Mouse (Mus musculus): Measurements from ENCODE around the gene Cdk2ap2. TPM values are rescaled to one million over a fixed set of nuclear protein-coding genes. Genes with fewer than 3 reads are reported as not detected.
"Not testable (repeated sequence)": the region's sequence is repeated elsewhere in the genome, so short reads cannot be mapped to it uniquely, and the experiment has no call there.

The Cdk2ap2 gene
- 88.7 and 97.0 TPM in 2 replicates for polyA plus RNA-seq (2012; rRNA removed)

DNA sequence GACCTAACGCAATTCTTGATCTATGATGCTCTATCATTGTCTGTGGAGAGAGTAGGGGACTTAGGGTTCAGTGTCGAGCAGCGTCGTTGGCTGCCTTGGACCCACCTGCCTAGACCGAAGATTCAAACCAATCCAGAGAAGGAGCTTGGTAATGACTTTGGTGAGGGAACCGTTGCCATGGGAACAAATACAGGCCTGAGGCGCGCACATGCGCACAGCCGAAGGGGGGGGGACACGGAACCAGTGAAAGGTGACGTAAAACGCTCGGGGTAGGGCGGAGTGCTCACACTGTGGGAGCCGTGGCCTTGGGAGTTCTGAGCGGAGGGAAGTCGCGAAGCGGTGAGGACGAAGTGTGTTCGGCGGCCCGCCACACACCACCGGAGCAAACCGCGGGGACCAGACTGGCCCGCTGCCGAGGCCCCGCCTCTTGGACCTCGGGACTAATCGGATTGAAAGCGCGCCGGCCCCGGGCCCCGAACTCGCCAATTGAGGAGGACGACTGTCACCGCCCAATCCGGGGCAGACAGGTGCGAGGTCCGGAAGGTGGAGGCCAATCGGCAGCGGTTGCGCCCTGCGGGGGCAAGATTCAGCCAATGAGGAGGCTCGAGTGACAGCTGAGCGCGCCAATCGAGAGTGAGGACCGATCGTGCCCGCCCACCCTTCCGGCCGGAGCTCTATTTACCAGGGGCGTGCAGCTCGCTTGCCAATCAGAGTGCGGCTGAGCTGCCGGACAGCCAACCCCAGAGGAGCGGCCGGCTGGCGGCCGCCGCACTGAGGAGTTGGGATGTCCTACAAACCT lies at the start of gene Cdk2ap2:
Cdk2ap2 (plus strand) TSS at position 541 of the 799 bp plus-strand sequence.
- TF ChIP-seq CTCF (IDR thresholded peaks at IDR 0.05; ENCODE audit: borderline replicate concordance, insufficient read depth, low read depth, low read length) (no peak), POLR2A (IDR thresholded peaks at IDR 0.05; ENCODE audit: borderline replicate concordance, insufficient read depth, low read length) (peak; percentile 89)
- H3K27ac ChIP-seq (ENCODE audit: insufficient read depth, low read length), result peak within 1 kb of the TSS; percentile 87
- peak; percentile 100 for DNase-seq
- peaks cover 12% of the 10 kb centered on the region; the same call in 1 of the 2 replicates for H3K4me1 ChIP-seq (ENCODE audit: control insufficient read depth, insufficient read depth, low read length)
- under 1% methylated on average over 64 of the region's 65 CpGs for WGBS
- no peaks in the 10 kb centered on the region for H3K27me3 ChIP-seq (ENCODE audit: control insufficient read depth, insufficient read depth, low read length)
- H3K4me3 ChIP-seq (replicated peaks; ENCODE audit: insufficient read depth, low read depth, low read length), result peak within 1 kb of the TSS; percentile 70

GRCm38 (mm10) chr19:4047859-4048258 lies 49.1 kb upstream of the Cdk2ap2 start:
- Histone ChIP-seq H3K4me3 (replicated peaks; ENCODE audit: insufficient read depth, low read depth, low read length) (no peak overlapping the region), H3K27ac (ENCODE audit: insufficient read depth, low read length) (no peak overlapping the region), H3K4me1 (ENCODE audit: control insufficient read depth, insufficient read depth, low read length) (peaks cover 7% of the 10 kb centered on the region), H3K27me3 (ENCODE audit: control insufficient read depth, insufficient read depth, low read length) (no peaks in the 10 kb centered on the region)
- WGBS, result 15% methylated on average over 4 of the region's 4 CpGs
- peak; percentile 79 to 82 for DNase-seq
- peak; percentile 80 for TF ChIP-seq CTCF (IDR thresholded peaks at IDR 0.05; ENCODE audit: borderline replicate concordance, insufficient read depth, low read depth, low read length)
- TF ChIP-seq POLR2A (IDR thresholded peaks at IDR 0.05; ENCODE audit: borderline replicate concordance, insufficient read depth, low read length), result no peak

- DNase-seq; H3K27ac ChIP-seq (ENCODE audit: insufficient read depth, low read length); H3K27me3 ChIP-seq (ENCODE audit: control insufficient read depth, insufficient read depth, low read length); H3K4me3 ChIP-seq (replicated peaks; ENCODE audit: insufficient read depth, low read depth, low read length): not testable (repeated sequence)
- 82% methylated on average over 5 of the region's 5 CpGs for WGBS
- H3K4me1 ChIP-seq (ENCODE audit: control insufficient read depth, insufficient read depth, low read length), result peaks cover 11% of the 10 kb centered on the region
Measured at GRCm38 (mm10) chr19:4049069-4049468, 47.9 kb upstream of the Cdk2ap2 start.

GRCm38 (mm10) chr19:4051016-4051415 lies 46.0 kb upstream of the Cdk2ap2 start:
- H3K27me3 ChIP-seq (ENCODE audit: control insufficient read depth, insufficient read depth, low read length), result no peaks in the 10 kb centered on the region
- WGBS, result 96% methylated on average over 5 of the region's 5 CpGs
- no peak for TF ChIP-seq CTCF (IDR thresholded peaks at IDR 0.05; ENCODE audit: borderline replicate concordance, insufficient read depth, low read depth, low read length)
- no peak for TF ChIP-seq POLR2A (IDR thresholded peaks at IDR 0.05; ENCODE audit: borderline replicate concordance, insufficient read depth, low read length)
- H3K4me1 ChIP-seq (ENCODE audit: control insufficient read depth, insufficient read depth, low read length), result peaks cover 23% of the 10 kb centered on the region
- no peak for DNase-seq
- H3K4me3 ChIP-seq (replicated peaks; ENCODE audit: insufficient read depth, low read depth, low read length), result no peak overlapping the region
- H3K27ac ChIP-seq (ENCODE audit: insufficient read depth, low read length), result no peak overlapping the region

GRCm38 (mm10) chr19:4051741-4052515 lies 45.1 kb upstream of the Cdk2ap2 start:
- Histone ChIP-seq H3K27ac (ENCODE audit: insufficient read depth, low read length) (no peak overlapping the region), H3K4me1 (ENCODE audit: control insufficient read depth, insufficient read depth, low read length) (peaks cover 24% of the 10 kb centered on the region), H3K4me3 (replicated peaks; ENCODE audit: insufficient read depth, low read depth, low read length) (no peak overlapping the region), H3K27me3 (ENCODE audit: control insufficient read depth, insufficient read depth, low read length) (no peaks in the 10 kb centered on the region)
- WGBS, result 44% methylated on average over 10 of the region's 10 CpGs
- TF ChIP-seq CTCF (IDR thresholded peaks at IDR 0.05; ENCODE audit: borderline replicate concordance, insufficient read depth, low read depth, low read length), result peak; percentile 73
- TF ChIP-seq POLR2A (IDR thresholded peaks at IDR 0.05; ENCODE audit: borderline replicate concordance, insufficient read depth, low read length), result no peak
- peak; percentile 46 to 69 for DNase-seq

- Histone ChIP-seq H3K27me3 (ENCODE audit: control insufficient read depth, insufficient read depth, low read length) (no peaks in the 10 kb centered on the region), H3K27ac (ENCODE audit: insufficient read depth, low read length) (no peak overlapping the region), H3K4me1 (ENCODE audit: control insufficient read depth, insufficient read depth, low read length) (peaks cover 24% of the 10 kb centered on the region), H3K4me3 (replicated peaks; ENCODE audit: insufficient read depth, low read depth, low read length) (no peak overlapping the region)
- no peak for DNase-seq
- TF ChIP-seq CTCF (IDR thresholded peaks at IDR 0.05; ENCODE audit: borderline replicate concordance, insufficient read depth, low read depth, low read length), result no peak
- TF ChIP-seq POLR2A (IDR thresholded peaks at IDR 0.05; ENCODE audit: borderline replicate concordance, insufficient read depth, low read length), result no peak
- WGBS, result 77% methylated on average over 5 of the region's 5 CpGs
Measured at GRCm38 (mm10) chr19:4052516-4053030, 44.4 kb upstream of the Cdk2ap2 start.

DNA sequence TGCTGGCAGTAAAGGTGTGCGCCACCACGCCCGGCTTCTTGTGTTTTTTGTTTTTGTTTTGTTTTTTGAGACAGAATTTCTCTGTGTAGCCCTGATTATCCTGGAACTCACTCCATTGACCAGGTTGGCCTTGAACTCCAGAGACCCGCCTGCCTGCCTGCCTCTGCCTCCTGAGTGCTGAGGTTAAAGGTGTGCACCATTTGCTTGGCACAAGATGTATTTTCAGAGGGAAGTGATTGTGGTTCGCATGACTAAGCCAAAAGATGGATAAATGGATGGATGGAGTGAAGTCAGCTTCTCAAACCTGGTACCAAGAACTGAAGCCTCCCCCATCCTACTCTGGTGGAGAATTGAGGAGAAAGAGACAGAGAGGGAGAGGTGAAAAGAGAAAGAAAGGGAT lies 42.4 kb upstream of the Cdk2ap2 start:
- WGBS, result 86% methylated on average over 5 of the region's 5 CpGs
- H3K27me3 ChIP-seq (ENCODE audit: control insufficient read depth, insufficient read depth, low read length), result no peaks in the 10 kb centered on the region
- DNase-seq, result no peak
- no peak for TF ChIP-seq POLR2A (IDR thresholded peaks at IDR 0.05; ENCODE audit: borderline replicate concordance, insufficient read depth, low read length)
- TF ChIP-seq CTCF (IDR thresholded peaks at IDR 0.05; ENCODE audit: borderline replicate concordance, insufficient read depth, low read depth, low read length), result no peak
- no peak overlapping the region for H3K4me3 ChIP-seq (replicated peaks; ENCODE audit: insufficient read depth, low read depth, low read length)
- H3K27ac ChIP-seq (ENCODE audit: insufficient read depth, low read length), result peak overlapping the region; percentile 88; the same call in 1 of the 2 replicates
- H3K4me1 ChIP-seq (ENCODE audit: control insufficient read depth, insufficient read depth, low read length), result peaks cover 20% of the 10 kb centered on the region
